21 mouse cellular contexts compared by ENCODE assay signal in genomic region chr6:13030558-13030957, GRCm38 (mm10). TPM values are rescaled to one million over a fixed set of nuclear protein-coding genes. Genes with fewer than 3 reads are reported as not detected.
A peak's percentile ranks its signal among the peaks of the same experiment; 100 is the strongest.
DNase-seq lines count a peak whose midpoint lies in the region; ATAC-seq and TF ChIP-seq lines count a peak whose summit lies in the region.
"Had no signal": no experiment of that assay in that cellular context is flagged by ENCODE, and none has a peak within 500 bp of the region (broad histone marks: within the 10 kb centered on the region; RNA-seq: fewer than 3 reads in every experiment).

No protein-coding gene starts in this region.

- no peaks in the 10 kb centered on the region for H3K4me1 ChIP-seq in kidney, adult 2 months (ENCODE audit: control insufficient read depth, insufficient read depth, low read length)
- no peaks in the 10 kb centered on the region for H3K4me1 ChIP-seq in kidney, postnatal 0 days (replicated peaks; ENCODE audit: insufficient read depth, low read length)
- no peaks in the 10 kb centered on the region for H3K4me1 ChIP-seq in kidney, embryonic 16.5 days (ENCODE audit: insufficient read depth, low read length)
- no peaks in the 10 kb centered on the region for H3K4me1 ChIP-seq in liver, adult 2 months (ENCODE audit: control insufficient read depth, insufficient read depth, low read length)
- no peaks in the 10 kb centered on the region for H3K4me1 ChIP-seq in liver, embryonic 11.5 days (replicated peaks; ENCODE audit: control insufficient read depth, insufficient read depth, low read length)
- H3K4me1 ChIP-seq: embryonic facial prominence, embryonic 13.5 days; embryonic facial prominence, embryonic 15.5 days; forebrain, embryonic 10.5 days; forebrain, embryonic 12.5 days had no signal

- DNase-seq in frontal cortex, postnatal 36 days (ENCODE audit: low spot score in 2 of 2) = no peak
- peak; percentile 45 for DNase-seq in kidney, adult 2 months
- no peak for DNase-seq in kidney, adult 11 months
- peak; percentile 2 for DNase-seq in kidney, postnatal 0 days (ENCODE audit: low spot score)
- peak; percentile 36 for DNase-seq in liver, adult 2 months (ENCODE audit: extremely low read depth, low read depth, low spot score)
- DNase-seq in liver, embryonic 11.5 days (ENCODE audit: low spot score) = no peak
- DNase-seq: adrenal gland, postnatal 25 days; B cell, adult 2 months; cerebellum, adult 11 months; cerebellum, adult 8-10 months; cerebellum, adult 9-11 months had no signal

- no peaks in the 10 kb centered on the region for H3K27me3 ChIP-seq in kidney, adult 2 months (replicated peaks; ENCODE audit: control insufficient read depth, insufficient read depth, low read length)
- H3K27me3 ChIP-seq in kidney, postnatal 0 days (ENCODE audit: insufficient read depth, low read length) = no peaks in the 10 kb centered on the region
- no peaks in the 10 kb centered on the region for H3K27me3 ChIP-seq in kidney, embryonic 16.5 days (ENCODE audit: insufficient read depth, low read length)
- H3K27me3 ChIP-seq in liver, adult 2 months (ENCODE audit: control insufficient read depth, insufficient read depth, low read length) = no peaks in the 10 kb centered on the region
- H3K27me3 ChIP-seq in liver, embryonic 11.5 days (replicated peaks; ENCODE audit: control insufficient read depth, insufficient read depth, low read length) = no peaks in the 10 kb centered on the region
- H3K27me3 ChIP-seq: CH12.LX; embryonic facial prominence, embryonic 13.5 days; embryonic facial prominence, embryonic 15.5 days; forebrain, embryonic 12.5 days had no signal

- no peak overlapping the region for H3K9ac ChIP-seq in kidney, postnatal 0 days (ENCODE audit: low read depth, low read length)
- H3K9ac ChIP-seq in kidney, embryonic 16.5 days (replicated peaks; ENCODE audit: low read length) = no peak overlapping the region
- no peak overlapping the region for H3K9ac ChIP-seq in liver, adult 2 months (ENCODE audit: low read depth, low read length)
- H3K9ac ChIP-seq in liver, embryonic 11.5 days (ENCODE audit: low read depth, low read length) = no peak overlapping the region
- H3K9ac ChIP-seq: embryonic facial prominence, embryonic 13.5 days; embryonic facial prominence, embryonic 15.5 days; forebrain, embryonic 12.5 days had no signal

- no peak overlapping the region for H3K27ac ChIP-seq in kidney, adult 2 months (ENCODE audit: insufficient read depth, low read depth, low read length)
- no peak overlapping the region for H3K27ac ChIP-seq in kidney, postnatal 0 days
- no peak overlapping the region for H3K27ac ChIP-seq in kidney, embryonic 16.5 days (ENCODE audit: low read length)
- H3K27ac ChIP-seq in liver, adult 2 months (replicated peaks; ENCODE audit: insufficient read depth, low read depth, low read length) = no peak overlapping the region
- H3K27ac ChIP-seq in liver, embryonic 11.5 days (ENCODE audit: low read depth, low read length) = no peak overlapping the region
- H3K27ac ChIP-seq: embryonic facial prominence, embryonic 13.5 days; embryonic facial prominence, embryonic 15.5 days; forebrain, embryonic 10.5 days; forebrain, embryonic 12.5 days had no signal

- H3K9me3 ChIP-seq in kidney, postnatal 0 days (replicated peaks; ENCODE audit: low read length) = no peaks in the 10 kb centered on the region
- no peaks in the 10 kb centered on the region for H3K9me3 ChIP-seq in kidney, embryonic 16.5 days (ENCODE audit: low read length)
- H3K9me3 ChIP-seq in liver, embryonic 11.5 days (ENCODE audit: control insufficient read depth, low read length) = no peaks in the 10 kb centered on the region
- H3K9me3 ChIP-seq: embryonic facial prominence, embryonic 13.5 days; embryonic facial prominence, embryonic 15.5 days; forebrain, embryonic 10.5 days; forebrain, embryonic 12.5 days; G1E had no signal

- no peaks in the 10 kb centered on the region for H3K36me3 ChIP-seq in kidney, adult 2 months (ENCODE audit: control insufficient read depth, insufficient read depth, low read length)
- H3K36me3 ChIP-seq in kidney, postnatal 0 days (ENCODE audit: insufficient read depth, low read length) = no peaks in the 10 kb centered on the region
- no peaks in the 10 kb centered on the region for H3K36me3 ChIP-seq in kidney, embryonic 16.5 days (ENCODE audit: insufficient read depth, low read length)
- H3K36me3 ChIP-seq in liver, adult 2 months (ENCODE audit: control insufficient read depth, insufficient read depth, low read length) = no peaks in the 10 kb centered on the region
- no peaks in the 10 kb centered on the region for H3K36me3 ChIP-seq in liver, embryonic 11.5 days (ENCODE audit: control insufficient read depth, insufficient read depth, low read length)
- H3K36me3 ChIP-seq: embryonic facial prominence, embryonic 13.5 days; embryonic facial prominence, embryonic 15.5 days; forebrain, embryonic 10.5 days; forebrain, embryonic 12.5 days; G1E had no signal

- H3K79me2 ChIP-seq in liver, adult 2 months (ENCODE audit: control insufficient read depth, insufficient read depth, low read length) = no peaks in the 10 kb centered on the region

- H3K4me3 ChIP-seq in kidney, adult 2 months (ENCODE audit: insufficient read depth, low read depth, low read length) = no peak overlapping the region
- no peak overlapping the region for H3K4me3 ChIP-seq in kidney, postnatal 0 days (replicated peaks; ENCODE audit: low read depth, low read length)
- no peak overlapping the region for H3K4me3 ChIP-seq in kidney, embryonic 16.5 days (ENCODE audit: low read length)
- no peak overlapping the region for H3K4me3 ChIP-seq in liver, adult 2 months (ENCODE audit: insufficient read depth, low read depth, low read length)
- H3K4me3 ChIP-seq in liver, embryonic 11.5 days (ENCODE audit: low read depth, low read length) = no peak overlapping the region
- H3K4me3 ChIP-seq: embryonic facial prominence, embryonic 13.5 days; embryonic facial prominence, embryonic 15.5 days; erythroblast, embryonic 14.5 days; forebrain, embryonic 10.5 days; forebrain, embryonic 12.5 days had no signal

- TF ChIP-seq POLR2A in kidney, adult 2 months (IDR thresholded peaks at IDR 0.05; ENCODE audit: low read depth, low read length) = no peak
- no peak for TF ChIP-seq POLR2A in liver, adult 2 months (IDR thresholded peaks at IDR 0.05; ENCODE audit: extremely low read depth, insufficient read depth, low read length)

- no peak for TF ChIP-seq CTCF in kidney, adult 2 months (conservative IDR thresholded peaks at IDR 0.05; ENCODE audit: insufficient read depth, insufficient read length, low read depth, low read length)
- no peak for TF ChIP-seq CTCF in kidney, postnatal 0 days (IDR thresholded peaks at IDR 0.05; ENCODE audit: low read depth)
- no peak for TF ChIP-seq CTCF in liver, adult 2 months (IDR thresholded peaks at IDR 0.05; ENCODE audit: low read depth, low read length)

- peak; percentile 4; the same call in 1 of the 2 replicates for ATAC-seq in frontal cortex, adult (ENCODE audit: low TSS enrichment)
- ATAC-seq in kidney, postnatal 0 days (replicated peaks; ENCODE audit: low FRiP score, low read depth) = no peak
- ATAC-seq in kidney, embryonic 16.5 days (ENCODE audit: low FRiP score, low TSS enrichment) = no peak
- ATAC-seq in liver, embryonic 11.5 days (replicated peaks; ENCODE audit: low FRiP score) = no peak
- ATAC-seq: CD4-positive, CD25-positive, alpha-beta regulatory T cell, adult 4 months had no signal

- H3K4me2 ChIP-seq in kidney, postnatal 0 days (ENCODE audit: low read length) = no peak overlapping the region
- no peak overlapping the region for H3K4me2 ChIP-seq in kidney, embryonic 16.5 days (replicated peaks; ENCODE audit: low read depth, low read length)
- H3K4me2 ChIP-seq in liver, embryonic 11.5 days = no peak overlapping the region
- H3K4me2 ChIP-seq: embryonic facial prominence, embryonic 13.5 days; embryonic facial prominence, embryonic 15.5 days; forebrain, embryonic 12.5 days had no signal

RNA-seq across cellular contexts. Expression of gene Tmem106b, which starts 39.0 kb away (rescaled TPM):
- polyA plus RNA-seq in kidney, adult 2 months (2012; rRNA removed) = 59.4 and 61.2 TPM in 2 replicates
- 70.6 and 75.6 TPM in 2 replicates for polyA plus RNA-seq in kidney, postnatal 0 days (2015; fragmentation: Nextera tagmentation; extraction: Ambion mirVana)
- 41.8 and 45.9 TPM in 2 replicates for polyA plus RNA-seq in kidney, embryonic 16.5 days (2015; fragmentation: Nextera tagmentation; extraction: Ambion mirVana)
- 129 and 133 TPM in 2 replicates for total RNA-seq in liver, adult 2 months (2014; rRNA removed)
- 35.5 and 41.5 TPM in 2 replicates for polyA plus RNA-seq in liver, adult 2 months (2012; rRNA removed)
- polyA plus RNA-seq in liver, embryonic 11.5 days (2014; fragmentation: Nextera tagmentation; extraction: Ambion mirVana) = 16.1 and 20.0 TPM in 2 replicates

Comparison
In these comparisons a context has a peak if more than half of its experiments do, and no peak if none do; other contexts are left out.
1. DNase-seq: peak in kidney, adult 2 months (single experiment), kidney, postnatal 0 days (single experiment) and liver, adult 2 months (single experiment); none in frontal cortex, postnatal 36 days (0 of 2), kidney, adult 11 months (single experiment) and liver, embryonic 11.5 days (single experiment).